Mouse (Mus musculus) retina, postnatal 7 days (tissue): ENCODE data around the gene Plcxd2.

Experiments used
- DNase-seq: peaks from one replicate; pipeline ENCODE4 v3.0.0-alpha.2; 2012; ENCODE audit warnings: low read depth, low spot score

The Plcxd2 gene

GRCm38 (mm10) chr16:45986236-45986635 lies 23.8 kb downstream of the Plcxd2 start:
- no peak for DNase-seq

- no peak for DNase-seq
Observed at GRCm38 (mm10) chr16:45984610-45985606, 25.1 kb downstream of the Plcxd2 start.

GRCm38 (mm10) chr16:45976251-45976650 lies 33.8 kb downstream of the Plcxd2 start:
- no peak for DNase-seq

GRCm38 (mm10) chr16:45973959-45974686 lies 35.9 kb downstream of the Plcxd2 start:
- DNase-seq: peak; percentile 60

DNA sequence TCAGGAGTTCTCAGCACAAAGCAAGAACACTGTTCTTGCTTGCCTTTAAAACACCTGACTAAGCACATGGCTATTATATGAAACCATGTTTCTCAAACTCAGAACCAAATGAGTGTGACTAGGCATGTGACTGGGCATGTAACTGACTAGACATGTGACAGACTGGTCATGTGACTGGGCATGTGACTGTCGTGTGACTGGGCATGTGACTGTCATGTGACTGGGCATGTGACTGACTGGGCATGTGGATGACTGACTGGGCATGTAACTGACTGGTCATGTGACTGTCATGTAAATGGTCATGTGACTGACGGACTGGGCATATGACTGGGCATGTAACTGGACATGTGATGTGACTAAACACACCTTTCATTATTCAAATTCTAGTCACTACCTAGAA lies 39.8 kb downstream of the Plcxd2 start:
- peak; percentile 17 for DNase-seq

DNA sequence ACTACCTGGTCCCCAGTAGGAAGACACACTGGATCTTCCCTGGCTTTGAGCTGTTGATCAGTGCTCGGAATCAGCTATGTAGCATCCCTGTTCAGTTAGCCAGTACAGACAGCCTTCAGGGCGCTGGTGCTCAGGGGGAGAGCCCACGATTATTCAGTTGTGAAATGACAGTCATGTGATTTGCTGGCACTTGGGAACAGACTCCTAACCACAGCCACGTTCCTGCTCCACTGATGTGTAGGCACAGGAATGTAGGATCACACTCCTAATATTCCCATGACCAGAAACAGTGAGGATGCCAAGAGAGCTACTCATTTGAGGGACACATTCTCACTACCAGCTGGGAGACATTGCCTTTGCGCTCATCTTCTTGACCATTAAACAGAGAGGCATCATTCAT lies 41.3 kb downstream of the Plcxd2 start:
- DNase-seq: no peak

GRCm38 (mm10) chr16:45967471-45967870 lies 42.5 kb downstream of the Plcxd2 start:
- DNase-seq: peak; percentile 59

DNA sequence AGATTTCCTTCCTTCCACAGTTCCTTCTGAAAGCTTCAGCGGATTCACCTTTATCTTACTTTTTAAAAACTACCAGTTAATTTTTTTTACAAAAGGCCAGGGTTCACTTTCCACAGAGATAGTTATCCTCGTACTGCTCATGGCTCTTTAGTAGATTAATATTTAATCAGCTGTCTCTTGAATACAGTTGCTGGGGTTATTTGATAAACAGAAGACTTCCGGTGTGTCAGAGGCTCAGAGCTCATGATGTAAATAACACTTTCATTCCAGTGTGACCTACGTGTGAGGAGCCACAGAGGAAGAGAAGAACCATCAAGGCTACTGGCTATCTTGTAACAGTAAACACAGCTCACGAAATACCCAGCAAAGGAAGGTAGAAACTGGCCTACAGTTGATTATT lies 43.4 kb downstream of the Plcxd2 start:
- DNase-seq: no peak

- DNase-seq: no peak
Observed at GRCm38 (mm10) chr16:45964777-45965176, 45.2 kb downstream of the Plcxd2 start.

- no peak for DNase-seq
Observed at GRCm38 (mm10) chr16:45963837-45964236, 46.2 kb downstream of the Plcxd2 start.

DNA sequence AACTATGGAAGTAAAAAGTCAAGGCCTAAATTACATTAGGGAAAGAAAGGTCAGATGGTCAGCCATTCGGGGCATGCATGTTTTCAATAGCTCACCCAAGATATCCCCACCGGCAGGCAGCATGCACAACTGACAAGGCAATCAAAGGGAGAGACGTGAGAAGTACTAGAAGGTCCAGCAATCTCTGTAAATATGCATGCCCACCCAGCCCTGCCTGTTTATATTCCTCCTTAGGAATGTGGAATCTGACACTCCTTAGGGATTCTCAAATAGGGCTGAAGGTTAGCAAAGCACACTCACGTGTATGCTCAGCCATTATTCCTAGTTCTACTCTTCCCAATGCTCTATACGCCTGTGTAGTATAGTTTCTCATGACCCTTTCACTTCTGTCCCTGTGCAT lies 46.9 kb downstream of the Plcxd2 start:
- DNase-seq: no peak

DNA sequence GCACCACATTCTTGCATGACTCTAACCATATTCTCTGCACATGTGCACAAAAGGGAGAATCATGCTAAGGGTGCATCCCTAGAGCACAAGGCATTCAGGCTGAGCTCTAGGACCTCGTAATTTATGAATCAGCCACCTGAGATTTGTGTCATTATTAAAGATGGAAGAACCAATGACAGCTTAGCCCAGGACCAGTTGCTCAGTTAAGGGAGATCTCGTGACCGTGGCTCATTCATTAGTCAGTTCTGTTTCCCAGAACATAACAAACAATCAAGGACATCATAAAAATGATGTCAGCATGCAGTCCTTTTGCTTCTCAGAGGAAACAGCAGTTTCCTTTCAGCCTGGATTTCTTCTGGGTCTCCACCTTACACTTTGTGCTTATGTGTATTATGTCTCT lies 49.0 kb downstream of the Plcxd2 start:
- DNase-seq: no peak

GRCm38 (mm10) chr16:45956390-45956950 lies 53.5 kb downstream of the Plcxd2 start:
- DNase-seq: no peak

- no peak for DNase-seq
Observed at GRCm38 (mm10) chr16:45953394-45953793, 56.6 kb downstream of the Plcxd2 start, which contains the start of gene Phldb2. Gene Phldb2, minus strand, starts transcription at chr16:45953598.

DNA sequence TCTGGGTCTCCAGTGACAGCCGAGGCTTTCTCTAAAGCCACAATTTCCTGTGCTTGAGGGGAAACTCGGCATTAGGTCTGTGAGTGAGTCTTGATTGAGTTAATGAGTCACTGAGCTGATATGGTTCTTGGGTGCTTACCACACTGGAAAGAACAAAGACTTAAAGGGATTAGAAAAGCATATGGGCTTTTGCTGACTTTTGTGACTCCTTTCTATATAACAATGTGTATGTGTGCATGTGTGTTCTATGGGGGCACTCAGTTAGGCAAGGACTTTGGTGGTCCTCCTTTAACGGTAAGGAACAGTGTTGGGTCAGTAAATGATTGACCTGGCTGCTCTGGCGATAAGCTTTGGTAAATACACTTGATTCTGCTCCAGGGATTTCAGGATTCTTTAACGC lies 57.5 kb downstream of the Plcxd2 start:
- no peak for DNase-seq

DNA sequence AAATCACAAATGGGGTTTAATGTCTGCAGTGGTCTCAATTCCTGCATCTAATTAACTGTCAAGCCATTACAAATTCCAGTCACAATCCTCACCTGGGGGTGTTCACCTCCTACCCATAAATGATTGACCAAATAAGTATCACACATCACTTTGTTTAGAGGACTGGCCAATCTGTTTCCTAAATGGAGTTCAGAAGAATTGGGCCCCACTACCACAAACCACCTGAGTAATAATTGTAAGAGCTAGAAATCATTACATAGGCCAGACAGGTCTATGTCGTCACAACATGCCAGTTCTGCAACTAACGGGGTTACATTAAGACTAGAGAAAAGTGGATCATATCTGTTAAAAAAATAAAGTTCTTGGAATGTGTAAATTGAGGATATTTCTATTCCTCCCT lies 58.0 kb downstream of the Plcxd2 start:
- no peak for DNase-seq

DNA sequence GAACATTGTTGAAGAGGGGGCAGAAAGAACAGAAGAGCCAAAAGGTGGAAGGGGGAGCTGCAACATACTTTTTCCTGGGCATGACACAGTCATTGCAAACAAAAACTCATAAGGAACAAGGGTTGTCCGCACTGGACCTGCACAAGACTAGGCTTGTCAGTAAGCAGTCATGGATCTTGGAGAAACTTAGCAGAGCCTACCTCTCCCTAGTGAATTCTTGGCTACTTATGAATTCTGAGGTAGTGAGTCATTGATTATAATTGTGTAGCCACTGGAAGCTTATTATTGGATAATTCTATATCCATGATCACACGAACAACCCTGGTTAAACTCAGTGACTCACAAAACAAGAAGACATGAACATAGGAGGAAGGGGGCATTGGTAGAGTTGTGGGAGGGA lies 63.7 kb downstream of the Plcxd2 start:
- DNase-seq: no peak

GRCm38 (mm10) chr16:45945649-45946048 lies 64.4 kb downstream of the Plcxd2 start:
- DNase-seq: no peak

DNA sequence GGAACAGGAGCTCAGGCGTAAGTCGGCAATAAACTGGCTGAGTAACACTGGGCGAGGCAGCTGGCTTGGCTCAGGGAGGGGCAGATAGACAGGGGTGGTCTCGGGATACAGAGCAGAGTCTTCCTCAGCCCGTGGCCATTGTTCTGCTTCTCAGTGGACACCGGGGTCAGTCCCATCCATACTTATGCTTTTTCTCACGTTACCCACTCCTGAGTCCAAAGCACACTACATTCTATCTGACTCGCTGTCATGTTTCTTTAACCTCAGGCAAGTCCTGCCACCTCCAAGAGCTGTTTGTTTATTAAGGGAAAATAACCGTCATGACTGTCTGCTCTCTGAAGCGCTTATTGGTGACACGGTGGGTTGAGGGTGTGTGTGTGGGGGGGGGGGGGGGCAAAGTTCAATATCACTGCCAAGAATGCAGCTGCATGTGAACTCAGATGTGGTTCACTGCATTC lies 64.8 kb downstream of the Plcxd2 start:
- DNase-seq: no peak

DNA sequence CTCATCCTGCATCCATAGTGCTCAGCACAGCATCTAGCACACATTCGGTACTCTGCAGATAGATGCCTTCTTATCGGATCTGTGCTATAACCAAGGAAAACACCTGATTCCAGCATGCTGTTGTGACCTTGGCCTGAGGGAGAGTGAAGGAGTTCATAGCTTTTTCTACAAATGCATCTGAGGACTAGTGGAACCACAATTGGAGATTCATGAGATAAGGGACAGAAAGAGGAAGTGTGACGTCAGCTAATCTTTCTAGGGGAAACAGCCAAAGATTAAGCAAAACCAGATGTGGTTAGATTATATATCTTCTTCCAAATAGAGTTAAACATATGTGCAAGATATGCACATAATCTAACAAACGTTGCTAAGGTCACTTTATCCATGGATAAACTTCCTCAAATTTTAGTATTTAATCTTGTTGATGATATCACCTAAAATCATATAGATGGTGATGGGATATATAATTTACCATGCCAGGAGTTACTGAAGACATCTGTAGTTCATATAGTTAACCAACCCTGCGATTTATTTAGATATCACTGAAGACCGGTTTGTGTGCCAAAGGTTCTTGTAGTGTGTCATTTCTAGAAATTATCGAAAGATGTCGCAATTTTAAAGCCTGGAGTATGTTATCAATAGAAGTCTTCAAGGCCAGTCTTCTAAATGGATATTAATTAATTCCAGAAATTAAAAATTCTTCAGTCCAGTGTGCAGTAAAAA lies 67.7 kb downstream of the Plcxd2 start:
- DNase-seq: no peak

GRCm38 (mm10) chr16:45940701-45941100 lies 69.3 kb downstream of the Plcxd2 start:
- no peak for DNase-seq

DNA sequence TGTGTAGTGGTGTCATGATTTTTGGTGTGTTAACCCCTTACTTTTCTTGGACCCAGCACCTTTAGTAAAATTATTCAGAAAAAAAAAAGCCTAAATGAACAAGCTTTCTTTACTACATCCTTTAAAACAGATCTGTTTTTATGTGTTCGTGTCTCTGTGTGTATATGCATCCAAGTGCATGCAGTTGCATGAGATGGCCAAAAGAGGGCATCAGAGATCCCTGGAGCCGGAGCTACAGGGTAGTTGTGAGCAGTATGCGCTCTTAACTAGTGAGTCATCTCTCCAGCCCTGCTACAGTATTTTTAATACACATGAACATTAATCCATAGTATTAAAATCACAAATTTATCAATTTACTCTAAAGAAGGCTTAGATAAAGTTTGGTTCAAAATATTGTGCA lies 70.6 kb downstream of the Plcxd2 start:
- no peak for DNase-seq
